Mouse (Mus musculus): Measurements from ENCODE around the gene Tmem37.

DNA sequence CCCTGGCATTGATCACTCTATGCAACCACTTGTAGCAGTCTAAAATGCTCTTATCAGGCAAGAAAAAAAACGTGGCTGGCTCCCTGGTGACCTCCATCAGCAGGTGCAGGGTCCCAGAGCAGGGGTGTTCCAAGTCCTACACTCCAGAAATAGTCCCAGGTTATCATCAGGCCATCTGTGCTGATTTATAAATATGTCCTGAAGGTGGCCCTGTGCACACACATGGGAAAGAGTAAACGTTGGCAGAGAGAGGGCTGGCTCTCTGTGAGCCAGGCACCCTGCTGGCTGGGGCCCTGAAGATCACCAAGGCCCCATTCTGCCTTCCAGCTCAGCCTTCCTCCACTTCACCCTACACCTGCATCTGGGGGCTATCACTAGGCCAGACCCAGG, 48.8 kb downstream of the Tmem37 start:
- TF ChIP-seq CTCF (IDR thresholded peaks at IDR 0.05) (0 out of 2 replicates have a peak, but pooled peaks have one; percentile 3), EP300 (IDR thresholded peaks at IDR 0.05; ENCODE audit: insufficient read depth, low read depth, low read length) (no peak), POLR2A (IDR thresholded peaks at IDR 0.05; ENCODE audit: insufficient read depth, low read depth, low read length) (no peak)
